Mouse (Mus musculus): Measurements from ENCODE around the gene Psmb6. TPM values are rescaled to one million over a fixed set of nuclear protein-coding genes. Genes with fewer than 3 reads are reported as not detected.

Psmb6 gene
- total RNA-seq, 2 experiments from 2014 or later = 174 to 193 TPM

- DNase-seq = no peak
Measured at GRCm38 (mm10) chr11:70571641-70572040, 46.5 kb downstream of the Psmb6 start.

GRCm38 (mm10) chr11:70572348-70572902, 47.3 kb downstream of the Psmb6 start:
- no peak for DNase-seq

GRCm38 (mm10) chr11:70573872-70574271, 48.7 kb downstream of the Psmb6 start:
- DNase-seq = no peak

GRCm38 (mm10) chr11:70577201-70577600, 52.0 kb downstream of the Psmb6 start:
- no peak for DNase-seq

Other genes starting within 250 kb of the Psmb6 start
- not detected for gene Alox12e, start 202.7 kb upstream of the Psmb6 start, total RNA-seq (2021)
- gene Alox15, start 173.3 kb upstream of the Psmb6 start, total RNA-seq (2021) = not detected
- gene Pelp1, start 115.3 kb upstream of the Psmb6 start, total RNA-seq (2021) = 10 to 100 TPM; 33.3 to 36.2 TPM
- 100 to 1,000 TPM; 103 to 112 TPM for gene Arrb2, start 92.7 kb upstream of the Psmb6 start, total RNA-seq (2021)
- 10 to 100 TPM; 13.2 to 17.3 TPM for gene Med11, start 73.4 kb upstream of the Psmb6 start, total RNA-seq (2021)
- gene Zmynd15, start 65.9 kb upstream of the Psmb6 start, total RNA-seq (2021) = under 1 TPM; 0.25 to 0.46 TPM
- gene Cxcl16, start 65.4 kb upstream of the Psmb6 start, total RNA-seq (2021) = under 1 TPM; 0.68 to 0.97 TPM
- not detected for gene Tm4sf5, start 20.1 kb upstream of the Psmb6 start, total RNA-seq (2021)
- not detected for gene Vmo1, start 10.8 kb upstream of the Psmb6 start, total RNA-seq (2021)
- gene Gltpd2, start 6.2 kb upstream of the Psmb6 start, total RNA-seq (2021) = not detected
- gene Gm40193, start 7.6 kb downstream of the Psmb6 start, total RNA-seq (2021) = not detected
- gene Pld2, start 14.7 kb downstream of the Psmb6 start, total RNA-seq (2021) = 10 to 100 TPM; 17.5 to 17.7 TPM
- gene Mink1, start 37.5 kb downstream of the Psmb6 start, total RNA-seq (2021) = 100 to 1,000 TPM; 448 to 494 TPM
- gene 4930544D05Rik, start 90.5 kb downstream of the Psmb6 start, total RNA-seq (2021) = 1 to 10 TPM; 1.2 to 1.7 TPM
- gene Chrne, start 93.8 kb downstream of the Psmb6 start, total RNA-seq (2021) = not detected
- not detected for gene Gp1ba, start 113.8 kb downstream of the Psmb6 start, total RNA-seq (2021)
- 10 to 100 TPM; 85.6 to 88.0 TPM for gene Rnf167, start 121.9 kb downstream of the Psmb6 start, total RNA-seq (2021)
- gene Slc25a11, start 122.1 kb downstream of the Psmb6 start, total RNA-seq (2021) = 100 to 1,000 TPM; 115 to 119 TPM
- 100 to 1,000 TPM; 346 to 373 TPM for gene Pfn1, start 129.3 kb downstream of the Psmb6 start, total RNA-seq (2021)
- 1 to 10 TPM; 5.2 to 7.4 TPM for gene Eno3, start 131.8 kb downstream of the Psmb6 start, total RNA-seq (2021)
- gene Spag7, start 144.0 kb downstream of the Psmb6 start, total RNA-seq (2021) = 10 to 100 TPM; 48.2 to 50.8 TPM
- 100 to 1,000 TPM; 362 to 388 TPM for gene Camta2, start 162.7 kb downstream of the Psmb6 start, total RNA-seq (2021)
- gene Inca1, start 174.8 kb downstream of the Psmb6 start, total RNA-seq (2021) = 1 to 10 TPM; 3.0 to 3.5 TPM
- gene Kif1c, start 175.2 kb downstream of the Psmb6 start, total RNA-seq (2021) = 10 to 100 TPM; 75.2 to 83.8 TPM
- 10 to 100 TPM; 21.9 to 23.2 TPM for gene Zfp3, start 238.8 kb downstream of the Psmb6 start, total RNA-seq (2021)

All from layer of hippocampus, postnatal 36 days (tissue).